Mouse (Mus musculus): Measurements from ENCODE around the gene Cpne9. TPM values are rescaled to one million over a fixed set of nuclear protein-coding genes. Genes with fewer than 3 reads are reported as not detected.

Cpne9 gene
- total and polyA plus RNA-seq, 2 experiments from 2014 or later, result not detected

DNA sequence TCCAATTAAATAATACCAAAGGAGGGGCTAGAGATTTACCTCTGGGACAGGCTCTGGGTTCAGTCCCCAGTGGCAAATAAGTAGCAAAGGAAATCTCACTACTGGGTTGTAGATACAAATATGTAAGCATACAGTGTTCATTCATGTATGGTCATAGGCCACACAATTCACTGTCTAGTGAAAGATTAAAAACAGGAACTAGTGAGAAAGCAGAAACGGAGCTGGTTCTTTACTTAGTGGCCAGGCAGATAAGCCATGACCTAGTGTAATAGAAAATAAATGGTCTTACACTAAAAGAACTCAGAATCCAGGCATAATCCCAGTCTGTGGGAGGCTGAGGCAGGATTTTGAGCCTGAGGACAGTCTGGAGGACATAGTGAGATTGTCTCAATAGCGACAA is 36.5 kb upstream of the Cpne9 start:
- no peak for ATAC-seq (ENCODE audit: insufficient read depth, low read depth)

GRCm38 (mm10) chr6:113250786-113251185 is 31.3 kb upstream of the Cpne9 start:
- no peak for DNase-seq (ENCODE audit: low spot score)
- H3K4me2 ChIP-seq (ENCODE audit: low read depth, low read length), result no peak overlapping the region
- no peak for ATAC-seq (ENCODE audit: insufficient read depth, low read depth)
- 71% methylated on average over 5 of the region's 5 CpGs for WGBS
- TF ChIP-seq EP300 (IDR thresholded peaks at IDR 0.05; ENCODE audit: low read depth), result no peak
- no peak for TF ChIP-seq CTCF (IDR thresholded peaks at IDR 0.05; ENCODE audit: low read depth)
- peaks cover 55% of the 10 kb centered on the region for H3K36me3 ChIP-seq (replicated peaks; ENCODE audit: control insufficient read depth, insufficient read depth, low read length)
- H3K4me1 ChIP-seq (ENCODE audit: control insufficient read depth, insufficient read depth), result no peaks in the 10 kb centered on the region
- H3K9me3 ChIP-seq (replicated peaks; ENCODE audit: control insufficient read depth, low read length), result no peaks in the 10 kb centered on the region
- no peak overlapping the region for H3K9ac ChIP-seq (replicated peaks; ENCODE audit: low read depth, low read length)
- no peaks in the 10 kb centered on the region for H3K27me3 ChIP-seq (ENCODE audit: control insufficient read depth, insufficient read depth, low read length)
- H3K27ac ChIP-seq (ENCODE audit: low read depth), result no peak overlapping the region
- no peak overlapping the region for H3K4me3 ChIP-seq (ENCODE audit: low read depth, low read length)

More for the DNA sequence above, 36.5 kb upstream of the Cpne9 start:
- Histone ChIP-seq H3K9me3 (replicated peaks; ENCODE audit: control insufficient read depth, low read length) (no peaks in the 10 kb centered on the region), H3K4me3 (ENCODE audit: low read depth, low read length) (no peak overlapping the region), H3K36me3 (replicated peaks; ENCODE audit: control insufficient read depth, insufficient read depth, low read length) (peaks cover 22% of the 10 kb centered on the region), H3K9ac (replicated peaks; ENCODE audit: low read depth, low read length) (no peak overlapping the region), H3K4me1 (ENCODE audit: control insufficient read depth, insufficient read depth) (no peaks in the 10 kb centered on the region), H3K27me3 (ENCODE audit: control insufficient read depth, insufficient read depth, low read length) (no peaks in the 10 kb centered on the region), H3K27ac (ENCODE audit: low read depth) (no peak overlapping the region), H3K4me2 (ENCODE audit: low read depth, low read length) (no peak overlapping the region)
- 80% methylated on average over 2 of the region's 2 CpGs for WGBS
- no peak for DNase-seq (ENCODE audit: low spot score)
- TF ChIP-seq EP300 (IDR thresholded peaks at IDR 0.05; ENCODE audit: low read depth) (no peak), CTCF (IDR thresholded peaks at IDR 0.05; ENCODE audit: low read depth) (no peak)

- no peak overlapping the region for H3K27ac ChIP-seq (ENCODE audit: low read depth)
- no peaks in the 10 kb centered on the region for H3K27me3 ChIP-seq (ENCODE audit: control insufficient read depth, insufficient read depth, low read length)
- H3K9ac ChIP-seq (replicated peaks; ENCODE audit: low read depth, low read length), result no peak overlapping the region
- no peak overlapping the region for H3K4me3 ChIP-seq (ENCODE audit: low read depth, low read length)
- no peak overlapping the region for H3K4me2 ChIP-seq (ENCODE audit: low read depth, low read length)
- H3K36me3 ChIP-seq (replicated peaks; ENCODE audit: control insufficient read depth, insufficient read depth, low read length), result peaks cover 67% of the 10 kb centered on the region
- no peak for ATAC-seq (ENCODE audit: insufficient read depth, low read depth)
- no peak for DNase-seq (ENCODE audit: low spot score)
- H3K4me1 ChIP-seq (ENCODE audit: control insufficient read depth, insufficient read depth), result no peaks in the 10 kb centered on the region
- TF ChIP-seq CTCF (IDR thresholded peaks at IDR 0.05; ENCODE audit: low read depth), result no peak
- TF ChIP-seq EP300 (IDR thresholded peaks at IDR 0.05; ENCODE audit: low read depth), result no peak
- H3K9me3 ChIP-seq (replicated peaks; ENCODE audit: control insufficient read depth, low read length), result no peaks in the 10 kb centered on the region
Observed at GRCm38 (mm10) chr6:113251921-113252320, 30.2 kb upstream of the Cpne9 start.

DNA sequence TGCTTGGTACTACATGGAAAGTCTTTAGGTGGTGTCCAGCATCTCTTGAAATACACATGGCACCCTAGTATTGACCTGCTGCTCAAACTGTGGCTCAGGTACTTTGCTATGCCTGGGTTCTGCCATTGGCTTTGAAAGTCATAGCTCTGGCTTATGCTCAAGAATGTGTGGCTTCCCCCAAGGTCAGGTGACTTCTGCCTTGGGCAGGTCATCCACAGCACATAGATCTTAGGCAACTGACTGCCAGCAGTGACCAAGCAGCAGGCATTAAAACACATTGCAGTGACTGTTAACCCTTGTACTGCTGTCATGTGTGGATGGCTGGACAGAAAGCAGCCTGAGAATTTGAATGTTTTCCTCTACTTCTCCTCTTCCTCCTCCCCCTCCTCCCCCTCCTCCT is 27.2 kb upstream of the Cpne9 start:
- Histone ChIP-seq H3K36me3 (replicated peaks; ENCODE audit: control insufficient read depth, insufficient read depth, low read length) (peaks cover 79% of the 10 kb centered on the region), H3K27ac (ENCODE audit: low read depth) (no peak overlapping the region), H3K9ac (replicated peaks; ENCODE audit: low read depth, low read length) (no peak overlapping the region), H3K9me3 (replicated peaks; ENCODE audit: control insufficient read depth, low read length) (no peaks in the 10 kb centered on the region), H3K4me2 (ENCODE audit: low read depth, low read length) (no peak overlapping the region), H3K27me3 (ENCODE audit: control insufficient read depth, insufficient read depth, low read length) (no peaks in the 10 kb centered on the region), H3K4me1 (ENCODE audit: control insufficient read depth, insufficient read depth) (no peaks in the 10 kb centered on the region), H3K4me3 (ENCODE audit: low read depth, low read length) (no peak overlapping the region)
- DNase-seq (ENCODE audit: low spot score), result no peak
- TF ChIP-seq CTCF (IDR thresholded peaks at IDR 0.05; ENCODE audit: low read depth) (no peak), EP300 (IDR thresholded peaks at IDR 0.05; ENCODE audit: low read depth) (no peak)
- peak; percentile 47; the same call in 1 of the 2 replicates for ATAC-seq (ENCODE audit: insufficient read depth, low read depth)

DNA sequence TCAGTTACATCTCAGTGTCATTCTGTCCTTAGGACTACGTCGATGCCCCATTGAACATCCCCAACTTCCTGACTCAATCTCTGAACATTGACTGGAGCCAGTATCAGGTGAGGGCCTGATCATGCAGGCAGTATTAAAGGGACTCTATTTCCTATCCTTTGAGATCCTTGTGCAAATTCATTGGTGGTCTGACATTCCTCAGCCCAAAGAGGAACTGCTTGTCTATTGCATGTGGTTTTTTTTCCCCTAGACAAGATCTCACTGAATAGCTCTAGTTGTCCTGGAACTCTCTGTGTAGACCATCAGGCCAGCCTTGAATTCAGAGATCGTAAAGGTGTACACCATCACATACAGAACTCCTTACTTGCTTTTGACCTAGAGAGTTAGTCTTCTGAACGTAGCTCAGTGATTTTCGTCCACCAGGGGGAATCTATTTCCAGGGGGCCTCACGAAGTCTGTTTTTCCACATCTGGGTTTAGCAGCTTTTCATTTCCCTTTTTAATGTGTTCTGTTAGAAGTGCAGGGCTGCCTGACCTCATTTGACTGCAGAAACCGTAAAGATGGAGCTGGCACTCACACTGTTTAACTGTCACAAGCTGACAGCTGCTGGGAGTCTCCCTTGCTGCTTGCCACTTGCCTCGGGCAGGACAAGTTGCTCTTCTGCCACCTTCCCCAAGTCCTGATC is 20.8 kb upstream of the Cpne9 start:
- no peaks in the 10 kb centered on the region for H3K9me3 ChIP-seq (replicated peaks; ENCODE audit: control insufficient read depth, low read length)

DNA sequence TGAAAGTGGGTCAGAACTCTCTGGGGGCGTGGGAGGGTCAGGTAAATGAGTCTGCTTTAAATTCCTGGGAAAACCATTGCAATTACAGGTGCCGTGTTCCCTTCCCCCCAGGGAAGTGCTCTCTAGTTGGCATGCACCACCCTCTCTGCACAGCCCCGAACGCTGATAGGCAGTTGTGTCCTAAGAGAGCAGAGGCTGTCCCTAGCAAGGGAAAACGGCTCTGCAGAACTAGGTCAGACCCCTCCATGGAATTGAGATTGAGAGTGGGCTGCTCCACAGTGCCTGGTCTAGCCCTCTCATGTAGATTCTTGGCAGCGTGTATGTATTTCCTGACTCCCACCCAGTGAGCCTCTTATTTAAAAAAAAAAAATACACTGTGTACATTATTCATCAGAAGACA is 18.6 kb upstream of the Cpne9 start:
- H3K4me1 ChIP-seq (ENCODE audit: control insufficient read depth, insufficient read depth), result no peaks in the 10 kb centered on the region
- ATAC-seq (ENCODE audit: insufficient read depth, low read depth) (no peak), DNase-seq (ENCODE audit: low spot score) (no peak)
- peaks cover 74% of the 10 kb centered on the region for H3K36me3 ChIP-seq (replicated peaks; ENCODE audit: control insufficient read depth, insufficient read depth, low read length)
- H3K9ac ChIP-seq (replicated peaks; ENCODE audit: low read depth, low read length), result no peak overlapping the region
- H3K9me3 ChIP-seq (replicated peaks; ENCODE audit: control insufficient read depth, low read length), result no peaks in the 10 kb centered on the region
- H3K4me2 ChIP-seq (ENCODE audit: low read depth, low read length), result no peak overlapping the region
- 77% methylated on average over 6 of the region's 6 CpGs for WGBS
- H3K27me3 ChIP-seq (ENCODE audit: control insufficient read depth, insufficient read depth, low read length), result no peaks in the 10 kb centered on the region
- no peak overlapping the region for H3K27ac ChIP-seq (ENCODE audit: low read depth)
- no peak overlapping the region for H3K4me3 ChIP-seq (ENCODE audit: low read depth, low read length)
- TF ChIP-seq CTCF (IDR thresholded peaks at IDR 0.05; ENCODE audit: low read depth) (no peak), EP300 (IDR thresholded peaks at IDR 0.05; ENCODE audit: low read depth) (no peak)

More for the DNA sequence above, 20.8 kb upstream of the Cpne9 start:
- H3K9ac ChIP-seq (replicated peaks; ENCODE audit: low read depth, low read length), result no peak overlapping the region
- 77% methylated on average over 8 of the region's 8 CpGs for WGBS
- no peaks in the 10 kb centered on the region for H3K27me3 ChIP-seq (ENCODE audit: control insufficient read depth, insufficient read depth, low read length)
- no peak for TF ChIP-seq CTCF (IDR thresholded peaks at IDR 0.05; ENCODE audit: low read depth)
- no peak overlapping the region for H3K4me2 ChIP-seq (ENCODE audit: low read depth, low read length)
- no peak overlapping the region for H3K4me3 ChIP-seq (ENCODE audit: low read depth, low read length)
- peaks cover 69% of the 10 kb centered on the region for H3K36me3 ChIP-seq (replicated peaks; ENCODE audit: control insufficient read depth, insufficient read depth, low read length)
- H3K27ac ChIP-seq (ENCODE audit: low read depth), result no peak overlapping the region
- H3K4me1 ChIP-seq (ENCODE audit: control insufficient read depth, insufficient read depth), result no peaks in the 10 kb centered on the region
- ATAC-seq (ENCODE audit: insufficient read depth, low read depth) (no peak), DNase-seq (ENCODE audit: low spot score) (no peak)
